Mouse (Mus musculus) cerebellum, adult 9-11 months (tissue): ENCODE data around the gene Asb7.

Experiments used
- DNase-seq: peaks from one replicate; pipeline ENCODE4 v3.0.0; 2022

Asb7 gene

DNA sequence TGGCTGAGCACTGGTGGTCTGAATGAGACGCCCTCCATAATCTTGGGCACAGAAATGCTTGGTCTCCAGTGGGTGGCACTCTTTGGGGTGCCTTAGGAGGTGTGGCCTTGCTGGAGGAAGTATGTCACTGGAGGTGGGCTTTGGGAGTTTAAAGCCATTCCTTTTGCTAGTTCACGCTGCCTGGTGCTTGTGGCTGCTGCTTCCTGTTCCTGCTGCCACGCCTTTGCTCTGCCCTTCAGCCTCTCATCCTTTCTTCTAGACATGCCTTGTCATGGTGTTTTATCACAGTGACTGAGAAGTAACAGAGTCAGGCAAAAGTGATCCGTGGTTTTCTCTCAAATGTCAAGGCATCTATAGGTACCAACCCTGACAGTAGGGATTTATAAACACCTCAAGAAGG lies 37.2 kb downstream of the Asb7 start:
- DNase-seq = no peak

DNA sequence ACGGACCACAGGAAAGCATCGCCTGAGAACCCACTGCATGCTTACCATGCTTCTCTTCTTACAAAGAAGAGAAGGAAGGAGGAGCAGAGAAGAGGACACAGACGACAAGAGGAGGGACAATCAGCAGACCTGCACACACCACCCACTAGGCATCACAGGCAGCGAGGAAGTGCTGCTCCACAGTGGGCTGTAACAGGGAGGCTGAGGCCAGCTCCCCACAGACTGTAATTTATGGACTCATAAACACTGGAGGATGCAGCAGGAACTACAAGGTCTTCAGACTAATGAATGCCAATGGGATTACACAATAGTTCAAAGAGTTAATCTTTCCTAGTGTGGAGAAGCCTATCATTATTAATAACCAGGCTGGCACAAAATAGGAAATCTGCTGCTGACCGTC lies 38.5 kb downstream of the Asb7 start:
- DNase-seq = no peak

DNA sequence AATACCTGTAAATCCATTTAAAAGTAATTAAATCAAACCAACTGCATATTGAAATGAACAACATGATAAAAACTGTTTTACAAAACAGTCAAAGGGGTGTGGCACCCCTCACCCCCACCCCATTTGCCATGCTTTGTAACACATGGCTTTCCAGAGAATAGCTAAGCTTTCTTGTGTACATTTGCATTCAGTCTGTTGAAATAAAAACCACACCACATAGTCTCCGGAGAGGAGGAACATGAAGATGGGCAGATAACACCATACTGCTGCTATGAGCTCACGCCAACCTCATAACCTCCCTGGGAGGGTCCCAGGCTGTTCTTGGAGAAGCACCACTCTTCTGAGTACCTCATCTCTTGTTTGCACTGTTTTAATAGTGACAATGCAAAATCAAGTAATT lies 40.2 kb downstream of the Asb7 start:
- no peak for DNase-seq

DNA sequence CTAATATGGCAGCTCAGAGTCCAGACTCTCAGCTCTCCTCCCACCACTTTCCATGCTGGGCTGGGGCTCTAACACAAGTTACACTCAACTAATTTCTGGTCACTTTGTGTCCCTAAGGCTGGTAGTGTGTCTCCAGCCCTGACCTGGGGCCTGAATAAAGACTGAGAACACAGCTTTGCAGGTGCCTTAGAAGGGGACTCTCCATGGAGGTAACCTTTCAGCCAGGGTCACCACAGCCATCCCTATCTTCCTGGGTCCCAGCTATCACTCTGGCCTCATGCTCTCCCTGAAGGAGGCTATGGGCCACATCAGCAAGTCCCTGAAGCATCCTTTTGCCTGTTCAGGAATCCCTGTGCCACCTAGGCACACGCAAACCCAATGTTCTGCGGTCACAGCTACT lies 43.7 kb downstream of the Asb7 start:
- no peak for DNase-seq

DNA sequence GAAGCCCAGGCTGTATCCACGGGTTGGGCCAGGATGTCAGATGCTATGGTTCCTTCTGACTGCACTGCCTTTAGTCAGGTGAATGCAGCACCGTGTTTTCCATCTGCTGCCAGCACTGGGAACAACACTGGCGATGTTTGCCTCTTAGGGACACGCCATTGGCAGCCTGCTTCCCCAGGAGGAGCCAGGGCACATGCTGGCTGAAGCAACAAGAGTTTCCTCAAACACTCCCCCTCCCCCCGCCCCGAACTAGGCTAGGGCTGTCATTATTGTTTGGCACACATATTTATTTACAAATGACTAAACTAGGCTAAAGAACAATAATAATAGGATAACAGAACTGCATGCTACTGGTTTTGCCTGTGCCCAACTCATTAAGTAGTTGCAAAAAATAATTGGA lies 56.0 kb downstream of the Asb7 start:
- DNase-seq = no peak

DNA sequence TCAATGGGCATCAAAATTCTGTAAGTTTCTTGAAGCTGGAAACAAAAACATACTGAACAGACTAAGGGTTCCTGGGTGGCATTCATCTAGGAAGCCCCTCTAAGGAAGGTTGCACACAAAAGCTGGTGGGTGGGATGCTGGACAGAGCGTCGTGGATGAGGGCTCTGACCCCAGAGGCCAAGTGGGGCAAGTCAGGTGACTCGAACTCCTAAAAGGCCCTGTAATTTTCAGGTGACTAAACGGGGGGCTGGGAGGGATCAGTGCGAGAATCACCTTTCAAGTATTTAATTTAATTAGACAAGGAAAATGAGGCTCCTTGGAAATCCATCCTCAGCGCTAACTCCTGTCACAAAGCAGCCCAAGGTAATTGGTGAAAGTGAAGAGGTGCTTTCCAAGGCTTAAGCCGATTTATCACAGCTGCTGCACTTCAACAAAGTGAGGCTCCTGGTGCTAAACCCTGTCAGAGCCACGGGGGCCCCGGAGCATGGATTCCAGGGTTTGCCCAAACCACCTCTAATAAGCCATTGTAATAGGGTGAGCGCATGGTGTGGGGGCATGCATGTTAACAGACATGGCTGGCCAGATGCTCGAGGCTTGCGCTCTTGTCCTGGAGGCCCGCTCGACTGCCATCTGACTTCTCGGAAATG lies 59.1 kb downstream of the Asb7 start:
- DNase-seq = no peak

DNA sequence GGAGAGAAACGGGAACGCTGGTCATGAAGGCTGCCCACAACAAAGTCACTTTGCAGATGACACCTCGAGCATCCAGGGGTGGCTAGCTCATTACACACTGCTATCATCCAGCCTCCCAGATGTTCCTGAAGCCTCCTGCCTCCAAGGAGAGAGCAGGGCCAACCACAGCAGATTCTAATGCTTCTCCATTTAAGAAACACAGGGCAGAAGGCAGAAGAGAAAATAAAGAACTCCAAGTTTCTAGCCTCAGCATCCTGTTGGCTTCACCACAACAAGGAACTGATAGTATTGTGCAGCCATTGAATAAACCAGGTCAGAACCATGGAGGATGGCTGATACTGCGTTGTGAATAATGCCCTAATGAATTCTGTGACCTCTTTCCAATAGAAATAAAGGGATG lies 60.0 kb downstream of the Asb7 start:
- DNase-seq = no peak

DNA sequence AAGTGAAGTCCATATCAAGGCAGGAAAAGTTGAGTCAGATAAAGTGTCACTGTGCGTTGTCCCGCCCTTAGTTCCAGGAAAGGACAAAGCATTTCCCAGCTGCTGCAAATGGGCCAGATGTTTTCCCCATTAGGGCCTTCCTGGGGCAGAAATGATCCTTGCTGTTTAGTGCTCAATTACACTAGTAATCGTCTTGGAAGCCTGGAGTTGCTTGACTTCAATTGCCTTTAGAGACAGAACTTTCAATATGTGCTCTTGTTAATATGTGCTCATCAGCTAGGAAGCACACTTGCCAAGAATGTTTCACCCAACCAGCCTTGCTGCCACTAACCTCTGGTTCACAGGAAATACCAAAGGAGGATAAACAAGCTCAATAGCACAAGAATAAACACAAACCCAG lies 66.0 kb downstream of the Asb7 start:
- no peak for DNase-seq

GRCm38 (mm10) chr7:66601846-66602245 lies 87.5 kb downstream of the Asb7 start:
- DNase-seq = no peak

GRCm38 (mm10) chr7:66600622-66601610 lies 88.5 kb downstream of the Asb7 start:
- no peak for DNase-seq

DNA sequence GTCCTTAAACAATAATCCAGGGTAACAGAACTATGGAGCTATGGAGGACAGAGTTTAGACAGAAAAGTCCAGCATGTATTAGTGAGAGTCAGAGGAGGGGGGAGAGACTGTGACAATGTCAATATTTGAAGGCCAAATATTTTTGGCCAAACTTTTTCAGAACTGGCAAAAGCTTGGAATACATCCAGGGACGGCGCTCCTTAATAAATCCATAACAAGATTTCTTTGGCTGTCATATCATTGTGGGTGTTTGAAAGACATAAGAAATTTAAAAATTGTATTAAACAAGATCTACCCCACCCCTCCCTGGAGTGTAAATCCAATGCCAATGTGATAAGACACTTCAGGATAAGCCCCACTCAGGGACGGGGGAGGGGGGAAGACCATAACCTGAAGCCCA lies 89.3 kb downstream of the Asb7 start:
- DNase-seq = no peak

GRCm38 (mm10) chr7:66597900-66598299 lies 91.5 kb downstream of the Asb7 start:
- no peak for DNase-seq
